Mouse (Mus musculus) neural tube, embryonic 12.5 days (tissue): ENCODE measurements around the gene Casc4. TPM values are rescaled to one million over a fixed set of nuclear protein-coding genes. Genes with fewer than 3 reads are reported as not detected.
A peak's percentile ranks its signal among the peaks of the same experiment; 100 is the strongest.

ENCODE experiments used
- ATAC-seq: fragments of 200-750 bp; cut with Nextera tagmentation; 2 replicates; pipeline ENCODE4 v1.8.0; 2017; ENCODE audit warnings: low read depth, mild to moderate bottlenecking, moderate TSS enrichment, moderate library complexity; ENCODE audit not compliant: low FRiP score
- H3K27ac ChIP-seq: fragments of 300-500 bp; sonication (generic); 2 replicates; pipeline ENCODE4 v1.5.1; 2016
- H3K27me3 ChIP-seq: fragments of 300-500 bp; sonication (generic); replicated peaks from 2 replicates; pipeline ENCODE4 v1.6.1; 2016; ENCODE audit warnings: mild to moderate bottlenecking
- H3K36me3 ChIP-seq: fragments of 300-500 bp; sonication (generic); 2 replicates; pipeline ENCODE4 v1.6.1; 2016; ENCODE audit warnings: mild to moderate bottlenecking
- H3K4me1 ChIP-seq: fragments of 300-500 bp; sonication (generic); 2 replicates; pipeline ENCODE4 v1.6.1; 2016
- H3K4me2 ChIP-seq: fragments of 300-500 bp; sonication (generic); replicated peaks from 2 replicates; pipeline ENCODE4 v1.6.1; 2016; ENCODE audit warnings: mild to moderate bottlenecking
- H3K4me3 ChIP-seq: fragments of 300-500 bp; sonication (generic); 2 replicates; pipeline ENCODE4 v1.5.1; 2016
- H3K9ac ChIP-seq: fragments of 300-500 bp; sonication (generic); 2 replicates; pipeline ENCODE4 v1.6.1; 2016; ENCODE audit warnings: mild to moderate bottlenecking
- H3K9me3 ChIP-seq: fragments of 300-500 bp; sonication (generic); 2 replicates; pipeline ENCODE4 v1.6.1; 2016; ENCODE audit warnings: mild to moderate bottlenecking
- WGBS: fragments of 180-500 bp; shearing (Covaris S2); methylation state at CpG from one replicate; pipeline ENCODE4 v1.1.7; 2016; 5-methylcytosine and 5-hydroxymethylcytosine counted together
- polyA plus RNA-seq: library from polyadenylated mRNA; unstranded; fragments of >200 nt; fragmentation: Nextera tagmentation; extraction: Ambion mirVana; gene quantifications from 2 replicates; pipeline ENCODE4 v1.2.1, GENCODE M21; 2016

The Casc4 gene
- 31.6 and 36.0 TPM in 2 replicates for polyA plus RNA-seq

GRCm38 (mm10) chr2:121866632-121867050, at the start of gene Casc4:
Gene Casc4, plus strand, starts transcription at chr2:121866970.
- H3K9ac ChIP-seq: peak within 1 kb of the TSS; percentile 81
- H3K9me3 ChIP-seq: no peaks in the 10 kb centered on the region
- ATAC-seq: peak; percentile 95
- H3K4me3 ChIP-seq: peak within 1 kb of the TSS; percentile 85
- under 1% methylated on average over 37 of the region's 43 CpGs for WGBS
- no peaks in the 10 kb centered on the region for H3K36me3 ChIP-seq
- H3K4me2 ChIP-seq: peak within 1 kb of the TSS; percentile 81
- H3K27ac ChIP-seq: peak within 1 kb of the TSS; percentile 77
- H3K4me1 ChIP-seq: peaks cover 13% of the 10 kb centered on the region
- H3K27me3 ChIP-seq: no peaks in the 10 kb centered on the region

- H3K9ac ChIP-seq: no peak overlapping the region
- H3K4me2 ChIP-seq: no peak overlapping the region
- H3K27me3 ChIP-seq: no peaks in the 10 kb centered on the region
- no peaks in the 10 kb centered on the region for H3K4me1 ChIP-seq
- no peak overlapping the region for H3K27ac ChIP-seq
- 94% methylated on average over 7 of the region's 7 CpGs for WGBS
- H3K4me3 ChIP-seq: no peak overlapping the region
- no peak for ATAC-seq
- no peaks in the 10 kb centered on the region for H3K36me3 ChIP-seq
- no peaks in the 10 kb centered on the region for H3K9me3 ChIP-seq
These were observed 45.0 kb upstream of the Casc4 start for GRCm38 (mm10) chr2:121821787-121822186.

- H3K4me2 ChIP-seq: no peak overlapping the region
- H3K27ac ChIP-seq: no peak overlapping the region
- no peaks in the 10 kb centered on the region for H3K27me3 ChIP-seq
- no peak overlapping the region for H3K4me3 ChIP-seq
- 76% methylated on average over 5 of the region's 5 CpGs for WGBS
- no peak for ATAC-seq
- no peak overlapping the region for H3K9ac ChIP-seq
- no peaks in the 10 kb centered on the region for H3K9me3 ChIP-seq
- H3K36me3 ChIP-seq: no peaks in the 10 kb centered on the region
- H3K4me1 ChIP-seq: no peaks in the 10 kb centered on the region
These were observed 42.1 kb upstream of the Casc4 start for GRCm38 (mm10) chr2:121824653-121825052.

GRCm38 (mm10) chr2:121826189-121826588, 40.6 kb upstream of the Casc4 start:
- Histone ChIP-seq H3K4me1 (no peaks in the 10 kb centered on the region), H3K27me3 (no peaks in the 10 kb centered on the region), H3K4me2 (no peak overlapping the region), H3K36me3 (no peaks in the 10 kb centered on the region), H3K9ac (no peak overlapping the region), H3K4me3 (no peak overlapping the region), H3K9me3 (no peaks in the 10 kb centered on the region), H3K27ac (no peak overlapping the region)
- 50% methylated on average over 2 of the region's 2 CpGs for WGBS
- ATAC-seq: no peak

- Histone ChIP-seq H3K36me3 (no peaks in the 10 kb centered on the region), H3K4me3 (no peak overlapping the region), H3K27ac (no peak overlapping the region), H3K9me3 (no peaks in the 10 kb centered on the region), H3K4me2 (no peak overlapping the region), H3K9ac (no peak overlapping the region), H3K27me3 (no peaks in the 10 kb centered on the region), H3K4me1 (no peaks in the 10 kb centered on the region)
- WGBS: 92% methylated on average over 3 of the region's 3 CpGs
- ATAC-seq: no peak
These were observed 38.4 kb upstream of the Casc4 start for GRCm38 (mm10) chr2:121828411-121828810.

GRCm38 (mm10) chr2:121832484-121832894, 34.3 kb upstream of the Casc4 start:
- Histone ChIP-seq H3K4me2 (peak overlapping the region; percentile 36), H3K27me3 (no peaks in the 10 kb centered on the region), H3K9ac (no peak overlapping the region), H3K4me3 (no peak overlapping the region), H3K9me3 (no peaks in the 10 kb centered on the region), H3K36me3 (no peaks in the 10 kb centered on the region), H3K4me1 (no peaks in the 10 kb centered on the region), H3K27ac (no peak overlapping the region)
- 11% methylated on average over 5 of the region's 5 CpGs for WGBS
- ATAC-seq: peak; percentile 61; the same call in 1 of the 2 replicates

- no peak overlapping the region for H3K4me2 ChIP-seq
- H3K4me1 ChIP-seq: no peaks in the 10 kb centered on the region
- no peaks in the 10 kb centered on the region for H3K9me3 ChIP-seq
- no peak for ATAC-seq
- no peak overlapping the region for H3K4me3 ChIP-seq
- no peak overlapping the region for H3K27ac ChIP-seq
- H3K27me3 ChIP-seq: no peaks in the 10 kb centered on the region
- 39% methylated on average over 3 of the region's 3 CpGs for WGBS
- no peaks in the 10 kb centered on the region for H3K36me3 ChIP-seq
- H3K9ac ChIP-seq: no peak overlapping the region
These were observed 31.8 kb upstream of the Casc4 start for GRCm38 (mm10) chr2:121834926-121835325.

- H3K27me3 ChIP-seq: no peaks in the 10 kb centered on the region
- H3K9me3 ChIP-seq: no peaks in the 10 kb centered on the region
- no peak overlapping the region for H3K4me2 ChIP-seq
- H3K27ac ChIP-seq: no peak overlapping the region
- no peak overlapping the region for H3K9ac ChIP-seq
- H3K4me1 ChIP-seq: no peaks in the 10 kb centered on the region; the same call in 1 of the 2 replicates
- ATAC-seq: no peak
- H3K36me3 ChIP-seq: no peaks in the 10 kb centered on the region
- H3K4me3 ChIP-seq: no peak overlapping the region
- WGBS: 97% methylated on average over 3 of the region's 3 CpGs
These were observed 25.3 kb upstream of the Casc4 start for GRCm38 (mm10) chr2:121841453-121841852.

- WGBS: 83% methylated on average over 3 of the region's 3 CpGs
- no peaks in the 10 kb centered on the region for H3K36me3 ChIP-seq
- ATAC-seq: no peak
These were observed 24.5 kb upstream of the Casc4 start for GRCm38 (mm10) chr2:121842249-121842648.

GRCm38 (mm10) chr2:121846050-121846449, 20.7 kb upstream of the Casc4 start:
- Histone ChIP-seq H3K4me1 (no peaks in the 10 kb centered on the region; the same call in 1 of the 2 replicates), H3K9ac (no peak overlapping the region), H3K9me3 (no peaks in the 10 kb centered on the region), H3K36me3 (no peaks in the 10 kb centered on the region), H3K4me3 (no peak overlapping the region), H3K27ac (no peak overlapping the region), H3K4me2 (no peak overlapping the region), H3K27me3 (no peaks in the 10 kb centered on the region)
- WGBS: 74% methylated on average over 8 of the region's 8 CpGs
- ATAC-seq: no peak

More at GRCm38 (mm10) chr2:121842249-121842648, 24.5 kb upstream of the Casc4 start:
- H3K4me3 ChIP-seq: no peak overlapping the region
- no peak overlapping the region for H3K4me2 ChIP-seq
- H3K9ac ChIP-seq: no peak overlapping the region
- H3K9me3 ChIP-seq: no peaks in the 10 kb centered on the region
- H3K27ac ChIP-seq: no peak overlapping the region
- H3K4me1 ChIP-seq: no peaks in the 10 kb centered on the region; the same call in 1 of the 2 replicates
- H3K27me3 ChIP-seq: no peaks in the 10 kb centered on the region

- no peak overlapping the region for H3K4me3 ChIP-seq
- no peak overlapping the region for H3K9ac ChIP-seq
- no peaks in the 10 kb centered on the region for H3K9me3 ChIP-seq
- no peaks in the 10 kb centered on the region for H3K4me1 ChIP-seq
- no peaks in the 10 kb centered on the region for H3K27me3 ChIP-seq
- H3K4me2 ChIP-seq: no peak overlapping the region
- H3K27ac ChIP-seq: no peak overlapping the region
- H3K36me3 ChIP-seq: no peaks in the 10 kb centered on the region
- WGBS: 78% methylated on average over 2 of the region's 2 CpGs
- ATAC-seq: no peak
These were observed 14.7 kb upstream of the Casc4 start for GRCm38 (mm10) chr2:121852045-121852444.

- 85% methylated on average over 3 of the region's 3 CpGs for WGBS
- H3K9me3 ChIP-seq: no peaks in the 10 kb centered on the region
- no peak for ATAC-seq
- no peak overlapping the region for H3K27ac ChIP-seq
- no peaks in the 10 kb centered on the region for H3K36me3 ChIP-seq
- no peak overlapping the region for H3K4me3 ChIP-seq
- no peaks in the 10 kb centered on the region for H3K4me1 ChIP-seq
- no peak overlapping the region for H3K9ac ChIP-seq
- H3K27me3 ChIP-seq: no peaks in the 10 kb centered on the region
- no peak overlapping the region for H3K4me2 ChIP-seq
These were observed 12.8 kb upstream of the Casc4 start for GRCm38 (mm10) chr2:121853974-121854373.

- Histone ChIP-seq H3K27me3 (no peaks in the 10 kb centered on the region), H3K9ac (no peak overlapping the region), H3K27ac (no peak overlapping the region), H3K36me3 (no peaks in the 10 kb centered on the region), H3K4me2 (no peak overlapping the region), H3K4me1 (no peaks in the 10 kb centered on the region), H3K4me3 (no peak overlapping the region), H3K9me3 (no peaks in the 10 kb centered on the region)
- no peak for ATAC-seq
- WGBS: 78% methylated on average over 5 of the region's 5 CpGs
These were observed 7.3 kb upstream of the Casc4 start for GRCm38 (mm10) chr2:121859380-121859980.
